Mouse (Mus musculus): ENCODE results near the gene Nktr.

- TF ChIP-seq EP300 (IDR thresholded peaks at IDR 0.05), result no peak
- TF ChIP-seq CTCF (IDR thresholded peaks at IDR 0.05), result no peak
Measured at GRCm38 (mm10) chr9:121741168-121741567, 22.2 kb downstream of the Nktr start.
